Comparison of ENCODE assay signal across 8 mouse cellular contexts in genomic region chr10:93041850-93042249, GRCm38 (mm10).
"Had no signal": no experiment of that assay in that cellular context is flagged by ENCODE, and none has a peak within 500 bp of the region (broad histone marks: within the 10 kb centered on the region; RNA-seq: fewer than 3 reads in every experiment).

No protein-coding gene starts in this region.

- DNase-seq: kidney, adult 18-20 months; kidney, postnatal 36 days; lung, adult 18-20 months; retina, postnatal 1 day; right cerebral cortex, postnatal 4 days; spleen, adult 18-20 months had no signal

- ATAC-seq: intestine, embryonic 15.5 days; midbrain, embryonic 13.5 days had no signal
